Mouse (Mus musculus) layer of hippocampus, postnatal 25 days (tissue): ENCODE data around the gene Zfp12. TPM values are rescaled to one million over a fixed set of nuclear protein-coding genes. Genes with fewer than 3 reads are reported as not detected.

ENCODE experiments used
- total RNA-seq, 2 experiments: library from RNA; stranded (reverse); gene quantifications; 2 replicates each; pipeline ENCODE4 v1.2.3; 2021

Gene Zfp12
- total RNA-seq, 2 experiments from 2014 or later = 28.4 to 31.2 TPM

Other genes starting within 250 kb of the Zfp12 start
- 10 to 100 TPM; 46.6 to 47.5 TPM for gene Rnf216, start 122.2 kb upstream of the Zfp12 start, total RNA-seq
- gene Olfr718-ps1, start 87.6 kb upstream of the Zfp12 start, total RNA-seq = under 1 TPM; 0.10 to 0.21 TPM
- gene Rbak, start 54.4 kb upstream of the Zfp12 start, total RNA-seq = 10 to 100 TPM; 12.8 to 15.2 TPM
- gene Spdye4b, start 54.1 kb upstream of the Zfp12 start, total RNA-seq = not detected
- gene Spdye4a, start 8.3 kb upstream of the Zfp12 start, total RNA-seq = not detected
- gene Zfp316, start 34.9 kb downstream of the Zfp12 start, total RNA-seq = 10 to 100 TPM; 22.0 to 22.5 TPM
- 1 to 10 TPM; 5.5 to 6.6 TPM for gene Zfp853, start 58.5 kb downstream of the Zfp12 start, total RNA-seq
- gene E130309D02Rik, start 80.2 kb downstream of the Zfp12 start, total RNA-seq = 10 to 100 TPM; 23.4 to 25.2 TPM
- gene Zdhhc4, start 94.1 kb downstream of the Zfp12 start, total RNA-seq = 10 to 100 TPM; 41.8 to 49.9 TPM
- gene Grid2ip, start 122.2 kb downstream of the Zfp12 start, total RNA-seq = 1 to 10 TPM; 1.1 to 1.4 TPM
- 10 to 100 TPM; 34.6 to 39.0 TPM for gene Kdelr2, start 168.7 kb downstream of the Zfp12 start, total RNA-seq
- 10 to 100 TPM; 25.0 to 26.7 TPM for gene Daglb, start 229.4 kb downstream of the Zfp12 start, total RNA-seq